Mouse (Mus musculus): ENCODE measurements around the gene Wdr4.
A peak's percentile ranks its signal among the peaks of the same experiment; 100 is the strongest.

- TF ChIP-seq CTCF (IDR thresholded peaks at IDR 0.05; ENCODE audit: insufficient read depth, low read length) (no peak), POLR2A (IDR thresholded peaks at IDR 0.05; ENCODE audit: borderline replicate concordance, extremely low read depth, low read depth, low read length) (peak; percentile 19; the same call in 1 of the 2 replicates)
Observed at GRCm38 (mm10) chr17:31565141-31566056, 45.6 kb upstream of the Wdr4 start.

Data from lung, adult 2 months (tissue).